ENCODE assay signal across 7 mouse cellular contexts in genomic region chr17:81015814-81016447, GRCm38 (mm10). TPM values are rescaled to one million over a fixed set of nuclear protein-coding genes. Genes with fewer than 3 reads are reported as not detected.
DNase-seq lines count a peak whose midpoint lies in the region; ATAC-seq and TF ChIP-seq lines count a peak whose summit lies in the region.

No protein-coding gene starts in this region.

- DNase-seq in A20 (ENCODE audit: low read depth, low spot score) (peak; percentile 55), G1E (ENCODE audit: low spot score) (peak; percentile 15)
- peak; percentile 60 for DNase-seq in cerebellum, adult 8-10 months
- DNase-seq in heart, adult 9 months (ENCODE audit: low spot score in 2 of 2), result peak; percentile 20 to 33
- peak; percentile 92 for DNase-seq in kidney, postnatal 0 days (ENCODE audit: low spot score)
- peak; percentile 82 for DNase-seq in retina, postnatal 1 day

- H3K4me1 ChIP-seq in G1E (ENCODE audit: insufficient read depth, low read depth, low read length), result peaks cover 15% of the 10 kb centered on the region
- no peaks in the 10 kb centered on the region for H3K4me1 ChIP-seq in kidney, postnatal 0 days (replicated peaks; ENCODE audit: insufficient read depth, low read length)
- no peaks in the 10 kb centered on the region for H3K4me1 ChIP-seq in liver, embryonic 16.5 days (ENCODE audit: control insufficient read depth, low read depth, low read length)

- H3K4me2 ChIP-seq in kidney, postnatal 0 days (ENCODE audit: low read length), result no peak overlapping the region
- H3K4me2 ChIP-seq in liver, embryonic 16.5 days (ENCODE audit: low read depth, low read length), result no peak overlapping the region

- no peaks in the 10 kb centered on the region for H3K36me3 ChIP-seq in G1E (replicated peaks)
- no peaks in the 10 kb centered on the region for H3K36me3 ChIP-seq in kidney, postnatal 0 days (ENCODE audit: insufficient read depth, low read length)
- no peaks in the 10 kb centered on the region for H3K36me3 ChIP-seq in liver, embryonic 16.5 days (ENCODE audit: control insufficient read depth, insufficient read depth)

- peak; percentile 58 for ATAC-seq in G1E (ENCODE audit: extremely low read depth, insufficient number of reproducible peaks, low FRiP score, poor library complexity, severe bottlenecking)
- ATAC-seq in kidney, postnatal 0 days (replicated peaks; ENCODE audit: low FRiP score, low read depth), result peak; percentile 79
- peak; percentile 61 for ATAC-seq in liver, embryonic 16.5 days (ENCODE audit: low read depth)

- H3K4me3 ChIP-seq in G1E (ENCODE audit: low read depth, low read length), result no peak overlapping the region
- no peak overlapping the region for H3K4me3 ChIP-seq in kidney, postnatal 0 days (replicated peaks; ENCODE audit: low read depth, low read length)
- H3K4me3 ChIP-seq in liver, embryonic 16.5 days (ENCODE audit: low read depth, low read length), result no peak overlapping the region

- TF ChIP-seq CTCF in G1E (IDR thresholded peaks at IDR 0.05; ENCODE audit: low read depth, low read length), result peak; percentile 40
- TF ChIP-seq CTCF in kidney, postnatal 0 days (IDR thresholded peaks at IDR 0.05; ENCODE audit: low read depth), result peak; percentile 90

- H3K9ac ChIP-seq in kidney, postnatal 0 days (ENCODE audit: low read depth, low read length), result no peak overlapping the region
- H3K9ac ChIP-seq in liver, embryonic 16.5 days (ENCODE audit: low read depth, low read length), result no peak overlapping the region

- H3K9me3 ChIP-seq in G1E (replicated peaks), result no peaks in the 10 kb centered on the region
- H3K9me3 ChIP-seq in kidney, postnatal 0 days (replicated peaks; ENCODE audit: low read length), result no peaks in the 10 kb centered on the region
- no peaks in the 10 kb centered on the region for H3K9me3 ChIP-seq in liver, embryonic 16.5 days (replicated peaks; ENCODE audit: control insufficient read depth, low read length)

- WGBS in kidney, postnatal 0 days, result 55% methylated on average over 4 of the region's 4 CpGs
- WGBS in liver, embryonic 16.5 days (ENCODE audit: insufficient replicate concordance), result 26% methylated on average over 4 of the region's 4 CpGs

- H3K27me3 ChIP-seq in G1E (ENCODE audit: insufficient read depth, low read length), result peaks cover 11% of the 10 kb centered on the region
- no peaks in the 10 kb centered on the region for H3K27me3 ChIP-seq in kidney, postnatal 0 days (ENCODE audit: insufficient read depth, low read length)
- H3K27me3 ChIP-seq in liver, embryonic 16.5 days (ENCODE audit: control insufficient read depth, insufficient read depth, low read depth, low read length), result no peaks in the 10 kb centered on the region

- no peak overlapping the region for H3K27ac ChIP-seq in kidney, postnatal 0 days
- no peak overlapping the region for H3K27ac ChIP-seq in liver, embryonic 16.5 days (ENCODE audit: low read length)

RNA-seq across cellular contexts. Expression of gene Thumpd2, which starts 49.0 kb away (rescaled TPM):
- total RNA-seq in G1E (2014; fragmentation: Nextera tagmentation) (8.4 and 9.9 TPM in 2 replicates), G1E (2017) (13.7 and 15.7 TPM in 2 replicates)
- 0.94 and 1.5 TPM in 2 replicates for polyA plus RNA-seq in G1E (2012)
- 15.0 and 15.6 TPM in 2 replicates for polyA plus RNA-seq in kidney, postnatal 0 days (2015; fragmentation: Nextera tagmentation; extraction: Ambion mirVana)
- polyA plus RNA-seq in liver, embryonic 16.5 days (2015; fragmentation: Nextera tagmentation; extraction: Ambion mirVana), result 5.9 and 6.1 TPM in 2 replicates

Comparison
In these comparisons a context has a peak if more than half of its experiments do, and no peak if none do; other contexts are left out.
1. DNase-seq: peak in every context shown above with its lines; median percentile 92 in kidney, postnatal 0 days; 82 in retina, postnatal 1 day; 60 in cerebellum, adult 8-10 months; 55 in A20; 26 in heart, adult 9 months; 15 in G1E.